Mouse (Mus musculus) v-Abl transformed pro-B cells (cell line): ENCODE data around the gene Acap2.

Experiments
- in situ Hi-C, 2 experiments: fragments of 400-800 bp; cut with MboI; formaldehyde crosslinking; loops; one replicate each; pipeline ENCODE4 v1.15.1; 2025; ENCODE audit not compliant: unreplicated experiment in 2 of 2

Acap2 gene

GRCm38 (mm10) chr16:31172229-31172628 is 28.8 kb downstream of the Acap2 start:
- in situ Hi-C loops: no loop called here

GRCm38 (mm10) chr16:31171418-31171817 is 29.6 kb downstream of the Acap2 start:
- in situ Hi-C loops: no loop called here

- in situ Hi-C loops: no loop called here
Observed at GRCm38 (mm10) chr16:31170297-31170696, 30.7 kb downstream of the Acap2 start.

- in situ Hi-C loops: no loop called here
Observed at GRCm38 (mm10) chr16:31169596-31169995, 31.4 kb downstream of the Acap2 start.

GRCm38 (mm10) chr16:31167934-31168333 is 33.1 kb downstream of the Acap2 start:
- in situ Hi-C loops: no loop called here

- in situ Hi-C loops: no loop called here
Observed at GRCm38 (mm10) chr16:31167017-31167887, 33.8 kb downstream of the Acap2 start.

- in situ Hi-C loops: no loop called here
Observed at GRCm38 (mm10) chr16:31165907-31166306, 35.1 kb downstream of the Acap2 start.

GRCm38 (mm10) chr16:31165467-31165866 is 35.6 kb downstream of the Acap2 start:
- in situ Hi-C loops: no loop called here

GRCm38 (mm10) chr16:31164125-31164524 is 36.9 kb downstream of the Acap2 start:
- in situ Hi-C loops: no loop called here

GRCm38 (mm10) chr16:31160486-31160885 is 40.6 kb downstream of the Acap2 start:
- in situ Hi-C loops: no loop called here

GRCm38 (mm10) chr16:31159491-31159890 is 41.6 kb downstream of the Acap2 start:
- in situ Hi-C loops: no loop called here

GRCm38 (mm10) chr16:31149841-31150240 is 51.2 kb downstream of the Acap2 start:
- in situ Hi-C loops: no loop called here

GRCm38 (mm10) chr16:31148891-31149290 is 52.2 kb downstream of the Acap2 start:
- in situ Hi-C loops: no loop called here

- in situ Hi-C loops: no loop called here
Observed at GRCm38 (mm10) chr16:31147766-31148165, 53.3 kb downstream of the Acap2 start.

GRCm38 (mm10) chr16:31141916-31142315 is 59.1 kb downstream of the Acap2 start:
- in situ Hi-C loops: no loop called here

- in situ Hi-C loops: no loop called here
Observed at GRCm38 (mm10) chr16:31136616-31137253, 64.3 kb downstream of the Acap2 start.

GRCm38 (mm10) chr16:31135519-31135918 is 65.5 kb downstream of the Acap2 start:
- in situ Hi-C loops: no loop called here

- in situ Hi-C loops: no loop called here
Observed at GRCm38 (mm10) chr16:31131531-31131930, 69.5 kb downstream of the Acap2 start.

GRCm38 (mm10) chr16:31128116-31128515 is 72.9 kb downstream of the Acap2 start:
- in situ Hi-C loops: no loop called here

GRCm38 (mm10) chr16:31124991-31125390 is 76.1 kb downstream of the Acap2 start:
- in situ Hi-C loops: no loop called here

GRCm38 (mm10) chr16:31121612-31122011 is 79.4 kb downstream of the Acap2 start:
- in situ Hi-C loops: no loop called here

GRCm38 (mm10) chr16:31113596-31113995 is 87.4 kb downstream of the Acap2 start:
- in situ Hi-C loops: no loop called here
